ENCODE assay signal across 20 mouse cellular contexts in genomic region chr3:86802825-86803224, GRCm38 (mm10).
DNase-seq lines count a peak whose midpoint lies in the region; ATAC-seq and TF ChIP-seq lines count a peak whose summit lies in the region.
"Had no signal": no experiment of that assay in that cellular context is flagged by ENCODE, and none has a peak within 500 bp of the region (broad histone marks: within the 10 kb centered on the region; RNA-seq: fewer than 3 reads in every experiment).

No protein-coding gene starts in this region.

- no peak for TF ChIP-seq EP300 in liver, postnatal 0 days (IDR thresholded peaks at IDR 0.05; ENCODE audit: low read depth)

- no peaks in the 10 kb centered on the region for H3K9me3 ChIP-seq in heart, embryonic 12.5 days (replicated peaks)
- H3K9me3 ChIP-seq in midbrain, postnatal 0 days (ENCODE audit: low read length), result no peaks in the 10 kb centered on the region
- no peaks in the 10 kb centered on the region for H3K9me3 ChIP-seq in midbrain, embryonic 15.5 days
- H3K9me3 ChIP-seq in liver, embryonic 11.5 days (ENCODE audit: control insufficient read depth, low read length), result no peaks in the 10 kb centered on the region
- no peaks in the 10 kb centered on the region for H3K9me3 ChIP-seq in liver, postnatal 0 days (ENCODE audit: low read length)
- H3K9me3 ChIP-seq: embryonic facial prominence, embryonic 13.5 days had no signal

- DNase-seq in heart, postnatal 4 days, result peak; percentile 10
- DNase-seq in midbrain, postnatal 0 days (ENCODE audit: low spot score), result peak; percentile 46
- no peak for DNase-seq in liver, embryonic 11.5 days (ENCODE audit: low spot score)
- peak; percentile 21 for DNase-seq in liver, postnatal 0 days
- DNase-seq: adrenal gland, adult 8-10 months; cerebellum, adult 9-10 months; gastrocnemius, postnatal 10 days; heart, adult 18-20 months; heart, postnatal 10 days; kidney, adult 9 months; kidney, postnatal 36 days; layer of hippocampus, adult 9-11 months; lung, adult 2 months; lung, postnatal 36 days; right cerebral cortex, adult 18-20 months; thymus, postnatal 25 days had no signal

- 0 out of 2 replicates have a peak, but pooled peaks cover 3% of the 10 kb centered on the region for H3K36me3 ChIP-seq in heart, embryonic 12.5 days
- H3K36me3 ChIP-seq in midbrain, postnatal 0 days (ENCODE audit: insufficient read depth, low read length), result peaks cover 38% of the 10 kb centered on the region
- H3K36me3 ChIP-seq in midbrain, embryonic 15.5 days (replicated peaks), result peaks cover 27% of the 10 kb centered on the region
- H3K36me3 ChIP-seq in liver, embryonic 11.5 days (ENCODE audit: control insufficient read depth, insufficient read depth, low read length), result no peaks in the 10 kb centered on the region
- H3K36me3 ChIP-seq in liver, postnatal 0 days (replicated peaks; ENCODE audit: insufficient read depth, low read length), result no peaks in the 10 kb centered on the region

- H3K27me3 ChIP-seq in heart, embryonic 12.5 days (replicated peaks), result no peaks in the 10 kb centered on the region
- H3K27me3 ChIP-seq in midbrain, postnatal 0 days (ENCODE audit: insufficient read depth, low read length), result no peaks in the 10 kb centered on the region
- H3K27me3 ChIP-seq in midbrain, embryonic 15.5 days (replicated peaks), result no peaks in the 10 kb centered on the region
- no peaks in the 10 kb centered on the region for H3K27me3 ChIP-seq in liver, embryonic 11.5 days (replicated peaks; ENCODE audit: control insufficient read depth, insufficient read depth, low read length)
- no peaks in the 10 kb centered on the region for H3K27me3 ChIP-seq in liver, postnatal 0 days (ENCODE audit: insufficient read depth, low read length)
- H3K27me3 ChIP-seq: embryonic facial prominence, embryonic 13.5 days had no signal

- no peak overlapping the region for H3K27ac ChIP-seq in heart, embryonic 12.5 days (ENCODE audit: poor library complexity, severe bottlenecking)
- no peak overlapping the region for H3K27ac ChIP-seq in midbrain, postnatal 0 days (ENCODE audit: low read depth, low read length)
- no peak overlapping the region for H3K27ac ChIP-seq in midbrain, embryonic 15.5 days
- no peak overlapping the region; the same call in 1 of the 2 replicates for H3K27ac ChIP-seq in liver, embryonic 11.5 days (ENCODE audit: low read depth, low read length)
- H3K27ac ChIP-seq in liver, postnatal 0 days (ENCODE audit: low read depth), result no peak overlapping the region
- H3K27ac ChIP-seq: embryonic facial prominence, embryonic 13.5 days had no signal

- ATAC-seq in heart, embryonic 12.5 days (ENCODE audit: insufficient number of reproducible peaks, low FRiP score), result no peak
- no peak for ATAC-seq in midbrain, postnatal 0 days (ENCODE audit: low FRiP score)
- no peak for ATAC-seq in midbrain, embryonic 15.5 days (replicated peaks)
- ATAC-seq in liver, embryonic 11.5 days (replicated peaks; ENCODE audit: low FRiP score), result 0 out of 2 replicates have a peak, but pooled peaks have one; percentile 8
- ATAC-seq in liver, postnatal 0 days, result no peak
- no peak for ATAC-seq in activated CD4-positive, CD25-positive, alpha-beta regulatory T cell, adult 4 months

- H3K9ac ChIP-seq in heart, embryonic 12.5 days, result no peak overlapping the region
- no peak overlapping the region for H3K9ac ChIP-seq in midbrain, postnatal 0 days (replicated peaks; ENCODE audit: low read length, poor library complexity, severe bottlenecking)
- no peak overlapping the region for H3K9ac ChIP-seq in midbrain, embryonic 15.5 days
- H3K9ac ChIP-seq in liver, embryonic 11.5 days (ENCODE audit: low read depth, low read length), result no peak overlapping the region
- no peak overlapping the region for H3K9ac ChIP-seq in liver, postnatal 0 days (replicated peaks)
- H3K9ac ChIP-seq: embryonic facial prominence, embryonic 13.5 days had no signal

- TF ChIP-seq CTCF in midbrain, postnatal 0 days (IDR thresholded peaks at IDR 0.05), result no peak
- no peak for TF ChIP-seq CTCF in liver, postnatal 0 days (IDR thresholded peaks at IDR 0.05; ENCODE audit: low read depth)

- peaks cover 26% of the 10 kb centered on the region for H3K4me1 ChIP-seq in heart, embryonic 12.5 days (replicated peaks)
- no peaks in the 10 kb centered on the region for H3K4me1 ChIP-seq in midbrain, postnatal 0 days (ENCODE audit: insufficient read depth, low read length)
- no peaks in the 10 kb centered on the region for H3K4me1 ChIP-seq in midbrain, embryonic 15.5 days
- peaks cover 32% of the 10 kb centered on the region for H3K4me1 ChIP-seq in liver, embryonic 11.5 days (replicated peaks; ENCODE audit: control insufficient read depth, insufficient read depth, low read length)
- H3K4me1 ChIP-seq in liver, postnatal 0 days (ENCODE audit: insufficient read depth), result peaks cover 12% of the 10 kb centered on the region

- no peak overlapping the region for H3K4me2 ChIP-seq in heart, embryonic 12.5 days
- H3K4me2 ChIP-seq in midbrain, postnatal 0 days (ENCODE audit: low read depth, low read length, poor library complexity, severe bottlenecking), result no peak overlapping the region
- H3K4me2 ChIP-seq in midbrain, embryonic 15.5 days, result no peak overlapping the region
- H3K4me2 ChIP-seq in liver, embryonic 11.5 days, result no peak overlapping the region
- H3K4me2 ChIP-seq in liver, postnatal 0 days (ENCODE audit: low read depth, low read length), result no peak overlapping the region
- H3K4me2 ChIP-seq: embryonic facial prominence, embryonic 13.5 days had no signal

- H3K4me3 ChIP-seq in heart, embryonic 12.5 days, result no peak overlapping the region
- no peak overlapping the region for H3K4me3 ChIP-seq in midbrain, postnatal 0 days (ENCODE audit: low read depth, low read length)
- no peak overlapping the region for H3K4me3 ChIP-seq in midbrain, embryonic 15.5 days
- H3K4me3 ChIP-seq in liver, embryonic 11.5 days (ENCODE audit: low read depth, low read length), result no peak overlapping the region
- no peak overlapping the region for H3K4me3 ChIP-seq in liver, postnatal 0 days (ENCODE audit: low read depth, low read length)
- H3K4me3 ChIP-seq: embryonic facial prominence, embryonic 13.5 days had no signal

- WGBS in heart, embryonic 12.5 days, result 41% methylated on average over 8 of the region's 8 CpGs
- 44% methylated on average over 8 of the region's 8 CpGs for WGBS in midbrain, postnatal 0 days
- WGBS in midbrain, embryonic 15.5 days, result 43% methylated on average over 8 of the region's 8 CpGs
- WGBS in liver, embryonic 11.5 days, result 32% methylated on average over 8 of the region's 8 CpGs
- WGBS in liver, postnatal 0 days (ENCODE audit: insufficient replicate concordance), result 42% methylated on average over 8 of the region's 8 CpGs
